Mouse (Mus musculus) ES-E14 (cell line): ENCODE results near the gene Ugt1a1.

Experiments used
- HCFC1 ChIP-seq: IDR thresholded peaks from 2 replicates; pipeline ENCODE4 v1.6.1; 2012; ENCODE audit warnings: low read length, inconsistent platforms, borderline replicate concordance; ENCODE audit not compliant: insufficient read depth
- MAFK ChIP-seq: IDR thresholded peaks from 2 replicates; pipeline ENCODE4 v1.6.1; 2014; ENCODE audit warnings: mild to moderate bottlenecking, low read depth, low read length, inconsistent platforms; ENCODE audit not compliant: insufficient read depth
- ZC3H11A ChIP-seq: IDR thresholded peaks from 2 replicates; pipeline ENCODE4 v1.6.1; 2012; ENCODE audit warnings: low read depth, mild to moderate bottlenecking, inconsistent platforms, low read length, borderline replicate concordance
- ZNF384 ChIP-seq: IDR thresholded peaks from 2 replicates; pipeline ENCODE4 v1.6.1; 2012; ENCODE audit warnings: low read depth, low read length, inconsistent platforms

DNA sequence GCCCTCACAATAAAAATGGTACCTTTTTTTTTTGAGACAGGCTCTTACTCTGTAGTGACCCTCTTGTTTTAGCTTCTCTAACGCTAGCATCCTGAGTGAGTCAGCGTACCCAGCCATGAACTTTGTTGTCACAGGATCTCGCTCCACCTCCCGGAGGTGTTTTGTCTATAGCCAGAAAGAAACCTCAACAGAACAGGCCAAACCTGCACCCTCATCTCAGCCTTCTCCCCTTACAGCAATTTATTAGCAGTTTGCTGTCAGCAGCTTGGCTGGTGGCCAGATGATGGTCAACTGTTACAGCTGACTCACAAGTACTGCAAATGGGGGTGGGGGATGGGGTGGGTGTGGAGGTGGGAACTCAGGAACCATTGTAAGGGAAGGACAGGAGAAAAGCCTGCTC is 50.5 kb downstream of the Ugt1a1 start:
- TF ChIP-seq ZC3H11A (no peak), HCFC1 (no peak), ZNF384 (no peak), MAFK (no peak)
